Mouse (Mus musculus): ENCODE results near the gene Acot11.

Acot11 gene

GRCm38 (mm10) chr4:106804910-106805274, at the start of gene Acot11:
TSS of gene Acot11 (minus strand) at chr4:106804998.
- no peak for DNase-seq (ENCODE audit: low read depth, low spot score)

DNA sequence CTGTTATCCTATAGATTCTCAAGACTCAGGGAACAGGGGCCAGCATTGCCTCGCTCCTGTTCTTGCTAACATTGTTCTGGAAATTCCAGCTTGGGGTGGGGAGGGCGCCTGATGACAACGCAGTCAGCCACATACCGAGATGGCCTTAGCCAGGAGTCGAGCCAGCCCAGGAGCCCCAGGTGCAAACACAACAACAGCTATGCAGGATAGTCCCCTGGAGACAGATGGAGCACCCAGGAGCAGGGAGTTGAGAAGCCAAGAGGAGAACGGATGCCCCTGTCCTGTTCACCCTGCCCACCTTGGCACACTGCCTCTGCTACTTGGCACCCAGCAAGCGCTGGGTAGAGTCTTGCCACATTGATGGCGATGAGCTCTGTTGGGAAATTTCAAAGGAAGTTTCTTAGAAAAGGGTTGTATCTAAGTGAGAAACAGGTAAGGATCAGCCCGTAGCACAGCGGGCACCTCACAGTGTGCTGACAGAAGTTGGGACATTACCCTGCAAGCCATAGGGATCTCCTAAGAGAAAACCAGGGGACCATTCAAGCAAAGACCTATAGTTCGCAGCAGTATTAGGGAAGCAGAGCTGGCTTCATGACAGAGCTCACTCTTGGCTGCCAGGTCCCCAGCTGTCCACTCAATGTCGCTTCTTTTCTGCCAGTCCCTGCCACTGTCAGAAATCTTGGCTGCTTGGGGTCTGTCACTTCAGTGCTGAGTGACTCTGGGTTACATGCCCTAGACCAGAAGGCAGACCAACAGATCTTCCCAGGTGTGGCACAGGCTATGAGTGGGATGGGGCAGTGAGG, 43.7 kb upstream of the Acot11 start:
- peak; percentile 80 for DNase-seq (ENCODE audit: low read depth, low spot score)

DNA sequence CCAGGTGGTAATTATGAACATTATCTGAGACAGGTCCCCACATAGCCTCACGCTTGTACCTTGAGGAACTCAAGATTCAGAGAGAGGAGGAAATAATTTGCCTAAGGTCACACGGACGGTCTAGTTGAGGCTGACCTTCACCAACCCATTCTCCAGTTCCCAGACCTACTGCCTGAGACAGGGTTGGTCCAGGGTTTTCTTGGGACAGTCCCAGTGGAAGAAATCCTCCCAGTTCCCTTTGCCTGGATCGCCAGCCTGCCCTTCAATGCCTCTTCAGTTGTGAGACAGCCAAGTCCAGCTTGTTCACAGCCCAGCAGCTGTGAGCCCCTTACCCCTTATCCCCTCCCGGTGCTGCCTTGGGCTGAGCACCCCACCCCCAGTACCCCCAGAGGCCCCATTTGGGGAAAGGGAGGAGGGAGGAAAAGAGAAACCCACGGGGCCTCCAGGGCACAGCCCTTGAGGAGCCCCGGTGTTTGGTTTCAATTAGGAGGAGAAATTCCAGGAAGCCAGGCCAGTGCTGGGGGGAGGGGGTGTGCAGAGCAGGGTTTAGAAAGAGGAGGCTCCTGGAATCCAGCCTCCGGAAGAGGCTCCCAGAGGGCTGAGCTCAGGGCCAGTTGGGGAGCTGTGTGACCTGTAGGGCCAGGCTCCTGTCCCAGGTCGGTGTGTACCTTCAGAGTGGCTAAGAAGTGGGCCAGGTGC, 42.9 kb upstream of the Acot11 start:
- DNase-seq (ENCODE audit: low read depth, low spot score) = peak; percentile 92

DNA sequence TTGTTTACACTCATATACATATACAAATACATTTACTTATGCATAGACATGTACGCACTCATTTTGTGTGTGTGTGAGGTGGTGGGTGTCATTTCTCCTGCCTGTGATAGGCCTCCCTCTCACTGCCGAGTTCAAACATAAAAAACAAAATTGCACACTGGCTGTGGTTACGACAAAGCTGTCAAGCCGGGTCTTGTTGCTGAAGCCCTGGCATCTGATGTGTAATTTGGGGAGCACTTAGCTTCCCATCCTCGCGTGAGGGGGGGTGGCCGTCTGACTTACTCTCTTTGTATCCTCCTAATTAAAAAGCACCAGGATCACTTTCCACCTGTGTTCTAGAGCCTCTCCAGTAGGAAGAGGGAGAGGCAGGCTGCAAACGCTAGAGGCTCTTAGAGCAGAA, 37.8 kb upstream of the Acot11 start:
- DNase-seq (ENCODE audit: low read depth, low spot score) = no peak

GRCm38 (mm10) chr4:106841856-106842255, 37.1 kb upstream of the Acot11 start:
- DNase-seq (ENCODE audit: low read depth, low spot score) = no peak

DNA sequence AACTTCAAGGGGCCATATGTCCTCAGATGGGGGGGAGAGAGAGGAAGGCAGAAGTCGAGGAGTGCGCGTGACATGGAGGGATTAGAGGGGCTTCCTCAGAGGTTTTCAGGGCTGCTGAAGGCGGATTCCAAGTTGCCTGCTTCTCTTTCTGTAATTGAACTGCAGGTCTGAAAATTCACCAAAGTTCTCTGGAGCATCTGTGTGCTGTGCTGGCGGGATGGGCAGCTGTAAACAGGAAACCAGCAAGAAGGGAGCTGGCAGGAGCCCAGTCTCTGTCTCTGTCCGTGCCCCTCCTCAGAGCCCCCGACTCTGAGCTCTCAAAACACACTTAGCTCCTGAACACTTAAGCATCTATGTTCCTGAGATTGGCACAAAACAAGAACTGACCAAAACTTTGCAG, 36.5 kb upstream of the Acot11 start:
- DNase-seq (ENCODE audit: low read depth, low spot score) = no peak

- no peak for DNase-seq (ENCODE audit: low read depth, low spot score)
Observed at GRCm38 (mm10) chr4:106840651-106841145, 35.9 kb upstream of the Acot11 start.

- peak; percentile 85 for DNase-seq (ENCODE audit: low read depth, low spot score)
Observed at GRCm38 (mm10) chr4:106839964-106840611, 35.3 kb upstream of the Acot11 start.

DNA sequence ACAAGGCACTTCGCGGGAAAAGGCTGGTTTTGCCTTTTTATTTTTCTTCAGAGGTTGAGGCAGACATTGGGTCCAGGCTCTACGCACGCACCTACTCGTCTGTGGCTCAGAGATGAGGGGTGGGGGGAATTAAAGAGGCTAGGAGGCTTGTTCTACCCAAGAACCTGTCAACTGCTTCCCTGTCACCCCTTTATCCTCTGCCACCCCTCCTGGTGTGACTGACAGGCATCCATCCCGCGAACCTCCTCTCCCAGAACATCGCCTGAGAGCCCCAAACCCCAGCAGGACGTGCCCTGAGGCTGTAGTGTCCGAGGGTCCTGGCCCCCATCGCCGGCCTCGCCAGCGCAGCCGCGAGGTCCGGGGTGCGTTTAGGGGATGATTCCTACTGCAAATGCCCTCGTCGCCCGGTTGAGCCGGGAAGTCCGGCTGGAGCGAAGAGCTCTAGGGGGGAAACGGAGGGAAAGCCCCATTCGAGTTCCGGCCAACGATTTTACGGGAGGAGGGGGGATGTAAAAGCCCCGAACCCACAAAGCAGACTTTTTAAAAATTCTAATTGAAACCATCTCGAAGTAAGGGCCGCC, 34.5 kb upstream of the Acot11 start:
- no peak for DNase-seq (ENCODE audit: low read depth, low spot score)

GRCm38 (mm10) chr4:106838548-106839253, 33.9 kb upstream of the Acot11 start:
- peak; percentile 88 for DNase-seq (ENCODE audit: low read depth, low spot score)

GRCm38 (mm10) chr4:106837964-106838363, 33.2 kb upstream of the Acot11 start:
- peak; percentile 42 for DNase-seq (ENCODE audit: low read depth, low spot score)

DNA sequence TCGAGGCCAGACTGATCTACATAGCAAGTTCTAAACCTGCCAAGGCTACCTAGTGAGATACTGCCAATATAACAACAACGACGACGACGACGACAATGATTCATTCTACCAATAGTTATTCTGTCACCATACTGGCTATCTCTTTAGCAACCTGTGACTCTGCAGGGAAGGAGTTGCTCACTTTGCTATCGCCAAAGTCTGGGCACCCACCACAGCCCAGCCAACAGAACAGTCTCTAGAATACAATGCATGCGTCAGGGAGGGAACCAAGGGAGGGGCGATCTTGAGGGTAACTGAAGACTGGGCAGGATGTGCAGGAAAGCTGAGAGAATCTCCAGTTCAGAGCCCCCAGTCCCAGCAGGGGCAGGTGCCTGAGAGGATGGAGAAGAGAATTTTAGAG, 32.6 kb upstream of the Acot11 start:
- DNase-seq (ENCODE audit: low read depth, low spot score) = no peak

DNA sequence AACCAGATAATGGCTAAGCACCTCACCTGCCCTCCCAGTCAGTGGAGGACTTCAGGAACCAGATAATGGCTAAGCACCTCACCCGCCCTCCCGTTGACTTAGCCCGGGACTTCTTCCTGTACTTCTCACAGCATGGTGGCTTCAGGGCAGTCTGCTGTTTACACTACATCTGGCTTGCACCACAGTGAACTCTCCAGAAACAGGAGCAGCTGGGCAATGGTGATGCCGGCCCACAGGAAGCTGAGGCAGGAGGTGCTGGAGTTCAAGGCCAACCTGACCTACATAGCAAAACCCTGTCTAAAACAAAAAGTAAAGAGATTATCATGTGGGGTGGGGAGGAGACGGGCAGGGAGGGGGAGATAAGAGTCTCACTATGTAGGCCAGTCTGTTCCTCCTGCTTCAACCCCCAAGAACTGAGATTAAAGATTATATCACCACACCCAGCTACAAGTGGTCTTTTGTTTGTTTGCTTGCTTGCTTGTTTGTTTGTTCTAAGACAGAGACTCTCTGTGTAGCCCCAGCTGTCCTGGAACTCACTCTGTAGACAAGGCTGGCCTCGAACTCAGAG, 25.8 kb upstream of the Acot11 start:
- DNase-seq (ENCODE audit: low read depth, low spot score) = peak; percentile 65

DNA sequence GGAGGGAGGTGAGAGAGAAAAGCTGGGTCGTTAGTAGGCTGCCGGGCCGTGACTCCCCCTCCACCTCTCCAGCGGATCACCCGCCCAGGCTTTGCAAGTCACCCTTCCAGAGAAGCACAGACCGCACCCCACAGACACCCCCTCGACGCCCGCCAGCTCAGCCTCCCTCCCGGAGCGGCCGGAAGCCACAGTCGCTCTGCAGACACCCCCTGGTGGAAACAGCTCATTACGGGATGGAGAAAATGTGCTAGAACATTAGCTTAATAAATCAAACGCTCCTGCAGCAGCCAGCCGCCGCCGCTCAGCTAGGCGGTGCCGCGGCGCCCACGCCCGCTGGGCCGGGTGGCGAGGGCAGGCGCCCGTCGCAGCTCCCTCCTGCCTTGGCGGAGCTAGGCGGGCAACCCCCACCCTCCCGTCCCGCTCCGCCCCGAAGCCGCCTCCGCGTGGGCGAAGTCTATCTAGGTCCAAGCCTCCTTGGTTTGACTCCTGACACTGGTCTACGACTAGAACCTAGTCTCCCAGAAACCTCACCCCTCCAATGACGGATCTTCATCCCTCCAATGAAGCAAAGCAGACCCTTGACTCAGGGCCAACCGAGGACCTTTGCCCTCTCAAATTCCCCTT, 23.1 kb upstream of the Acot11 start:
- DNase-seq (ENCODE audit: low read depth, low spot score) = peak; percentile 85

DNA sequence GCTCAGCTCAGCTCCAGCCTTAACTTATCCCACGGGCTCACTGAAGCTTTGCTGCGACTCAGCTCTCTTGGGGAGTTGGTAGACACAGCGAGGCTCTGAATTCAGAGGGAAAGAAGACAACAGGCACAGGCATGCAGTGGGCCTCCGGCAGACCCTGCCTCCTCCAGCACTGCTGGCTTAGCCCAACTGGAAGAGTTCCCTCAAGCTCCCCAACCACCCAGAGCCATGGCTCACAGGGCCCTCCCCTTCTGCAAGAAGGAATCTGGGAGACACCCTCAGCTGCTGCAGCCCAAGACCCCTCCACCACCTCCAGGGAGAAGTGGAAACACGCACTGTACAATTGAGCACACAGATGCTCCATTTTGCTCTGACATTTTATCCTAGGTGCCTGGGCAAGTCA, 20.4 kb upstream of the Acot11 start:
- DNase-seq (ENCODE audit: low read depth, low spot score) = no peak

GRCm38 (mm10) chr4:106819404-106819803, 14.6 kb upstream of the Acot11 start:
- DNase-seq (ENCODE audit: low read depth, low spot score) = no peak

DNA sequence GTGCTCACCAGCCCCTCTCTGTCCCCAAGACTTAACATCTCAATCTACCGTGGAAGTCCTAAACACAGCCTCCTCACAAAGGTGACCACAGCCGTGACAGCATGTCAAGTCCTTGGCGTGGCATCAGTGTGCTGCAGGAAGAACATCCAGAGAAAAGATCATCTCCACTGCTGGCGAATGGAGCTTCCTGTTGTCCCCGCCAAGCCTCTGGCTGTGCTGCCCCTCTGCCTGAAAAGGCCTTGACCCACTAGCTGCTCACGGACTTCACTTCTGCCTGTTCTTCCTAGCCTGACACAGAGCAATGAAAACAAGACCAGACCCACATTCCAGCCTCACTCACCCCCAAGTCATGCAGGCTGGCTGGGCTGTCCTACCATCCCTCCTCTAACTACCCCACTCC, 13.5 kb upstream of the Acot11 start:
- no peak for DNase-seq (ENCODE audit: low read depth, low spot score)

- DNase-seq (ENCODE audit: low read depth, low spot score) = no peak
Observed at GRCm38 (mm10) chr4:106817017-106817416, 12.2 kb upstream of the Acot11 start.

DNA sequence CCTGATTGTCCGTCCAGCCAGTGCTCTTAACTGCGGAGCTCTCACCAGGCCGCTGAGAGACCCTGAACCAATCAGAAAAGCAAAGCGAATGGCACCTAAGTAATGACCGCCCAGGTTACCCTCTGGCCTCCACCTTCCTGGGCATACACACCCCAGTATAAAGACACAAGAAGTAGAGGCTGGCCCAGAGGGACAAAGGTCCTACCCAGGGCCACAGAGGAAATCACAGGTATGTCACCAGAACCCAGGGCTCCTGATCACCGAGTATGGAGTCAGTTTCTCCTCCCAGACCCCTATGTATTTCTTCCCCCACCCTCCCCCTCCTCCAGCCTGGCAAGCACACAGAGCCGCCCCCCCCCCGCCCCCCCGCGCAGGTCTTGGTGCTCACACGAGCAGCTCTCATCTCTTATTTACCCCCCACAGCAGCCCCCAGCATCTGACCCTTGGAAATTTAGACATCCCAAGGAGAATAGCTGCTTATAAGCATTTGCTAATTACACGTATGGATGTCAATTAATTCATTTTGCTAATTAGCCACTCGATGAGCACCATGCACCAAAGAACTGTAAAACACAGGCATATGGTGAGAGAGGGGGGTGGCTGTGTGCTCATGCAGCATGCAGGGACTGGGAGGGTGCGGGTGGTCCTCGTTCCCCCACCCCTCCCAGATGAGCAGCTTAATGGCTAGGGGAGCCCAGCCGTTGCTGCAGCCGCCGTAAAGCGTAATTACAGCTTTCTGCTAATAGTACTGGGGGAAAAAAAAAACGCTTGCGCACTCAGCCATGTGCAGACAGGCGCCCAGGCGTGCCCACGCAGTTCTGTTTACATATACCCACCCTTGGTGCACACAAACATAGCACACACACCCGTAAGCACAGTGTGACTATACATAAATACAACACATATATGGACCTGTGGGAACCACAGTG, 10.9 kb upstream of the Acot11 start:
- DNase-seq (ENCODE audit: low read depth, low spot score) = no peak

DNA sequence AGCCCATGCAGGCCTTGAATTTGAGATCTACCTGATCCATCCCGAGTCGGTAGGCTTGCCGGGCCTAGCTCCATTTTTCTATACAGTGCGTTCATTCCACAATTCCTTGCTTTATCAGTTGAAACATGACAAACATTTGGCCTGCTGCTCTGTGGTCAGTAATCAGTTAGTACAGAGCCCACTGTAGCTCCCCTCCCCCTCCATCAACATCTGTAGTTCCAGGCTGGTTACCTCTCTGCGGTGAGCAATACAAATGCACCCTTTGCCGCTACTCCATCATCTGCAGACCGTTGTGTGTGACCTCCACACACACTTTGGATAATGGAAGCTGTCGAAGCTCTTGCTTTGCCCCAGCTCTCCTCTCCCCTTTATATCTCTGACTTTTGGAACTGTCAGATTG, 6.4 kb upstream of the Acot11 start:
- DNase-seq (ENCODE audit: low read depth, low spot score) = no peak
